Mouse (Mus musculus): ENCODE results near the gene Gm21028.
"Not testable (repeated sequence)": the region's sequence is repeated elsewhere in the genome, so short reads cannot be mapped to it uniquely, and the experiment has no call there.

Gm21028 gene

GRCm38 (mm10) chr7:42578488-42578887 lies at the start of gene Gm21028:
Gene Gm21028 (minus strand): TSS chr7:42578588.
- DNase-seq (ENCODE audit: low spot score) = no peak

- DNase-seq (ENCODE audit: low spot score) = not testable (repeated sequence)
These were observed 17.3 kb upstream of the Gm21028 start for GRCm38 (mm10) chr7:42595666-42596065.

GRCm38 (mm10) chr7:42592413-42592812 lies 14.0 kb upstream of the Gm21028 start, which contains the start of gene Zfp977:
Gene Zfp977 (minus strand): TSS chr7:42592547.
- DNase-seq (ENCODE audit: low spot score) = not testable (repeated sequence)

- not testable (repeated sequence) for DNase-seq (ENCODE audit: low spot score)
These were observed 12.9 kb upstream of the Gm21028 start for GRCm38 (mm10) chr7:42591311-42591710.

- no peak for DNase-seq (ENCODE audit: low spot score)
These were observed 26.6 kb downstream of the Gm21028 start for GRCm38 (mm10) chr7:42551766-42552165.
